Mouse (Mus musculus) lung, embryonic 14.5 days (tissue): ENCODE data around the gene Gtf3a. TPM values are rescaled to one million over a fixed set of nuclear protein-coding genes. Genes with fewer than 3 reads are reported as not detected.

ENCODE experiments used
- ATAC-seq: fragments of 200-750 bp; cut with Nextera tagmentation; 2 replicates; pipeline ENCODE4 v1.8.0; 2017; ENCODE audit warnings: mild to moderate bottlenecking, moderate TSS enrichment, moderate library complexity; ENCODE audit not compliant: insufficient read depth
- DNase-seq: peaks from one replicate; pipeline ENCODE4 v3.0.0-alpha.2; 2015
- H3K27ac ChIP-seq: fragments of 300-500 bp; sonication (generic); 2 replicates; pipeline ENCODE4 v1.5.1; 2014; ENCODE audit warnings: low read depth, mild to moderate bottlenecking, moderate library complexity
- H3K27me3 ChIP-seq: fragments of 300-500 bp; sonication (generic); 2 replicates; pipeline ENCODE4 v1.6.1; 2014; ENCODE audit warnings: low read length, control low read depth; ENCODE audit not compliant: insufficient read depth
- H3K36me3 ChIP-seq: fragments of 300-500 bp; sonication (generic); 2 replicates; pipeline ENCODE4 v1.6.1; 2014; ENCODE audit warnings: control low read depth; ENCODE audit not compliant: insufficient read depth
- H3K4me1 ChIP-seq: fragments of 300-500 bp; sonication (generic); 2 replicates; pipeline ENCODE4 v1.6.1; 2014; ENCODE audit warnings: antibody characterized with exemption, control low read depth; ENCODE audit not compliant: insufficient read depth
- H3K4me2 ChIP-seq: fragments of 300-500 bp; sonication (generic); 2 replicates; pipeline ENCODE4 v1.6.1; 2014; ENCODE audit warnings: mild to moderate bottlenecking
- H3K4me3 ChIP-seq: fragments of 300-500 bp; sonication (generic); 2 replicates; pipeline ENCODE4 v1.5.1; 2014; ENCODE audit warnings: low read depth, low read length
- H3K9ac ChIP-seq: fragments of 300-500 bp; sonication (generic); 2 replicates; pipeline ENCODE4 v1.6.1; 2014
- H3K9me3 ChIP-seq: fragments of 300-500 bp; sonication (generic); 2 replicates; pipeline ENCODE4 v1.6.1; 2016; ENCODE audit warnings: low read depth, low read length, control low read depth
- CTCF ChIP-seq: IDR thresholded peaks from 2 replicates; pipeline ENCODE4 v1.5.1; 2016; ENCODE audit warnings: antibody characterized with exemption, low read depth
- whole genome bisulfite sequencing: fragments of 180-500 bp; shearing (Covaris S2); extraction: QIAGEN DNeasy Blood & Tissue Kit; methylation state at CpG from one replicate; pipeline ENCODE4 v1.1.7; 2014; 5-methylcytosine and 5-hydroxymethylcytosine counted together
- polyA plus RNA-seq: library from polyadenylated mRNA; unstranded; fragments of >200 nt; fragmentation: Nextera tagmentation; extraction: Ambion mirVana; gene quantifications from 2 replicates; pipeline ENCODE4 v1.2.1, GENCODE M21; 2014

The Gtf3a gene
- polyA plus RNA-seq, 1 experiment from 2014 or later: 130 TPM

GRCm38 (mm10) chr5:146983216-146983615 lies 34.8 kb downstream of the Gtf3a start:
- DNase-seq (peak; percentile 84), ATAC-seq (peak; percentile 35; the same call in 1 of the 2 replicates)
- H3K36me3 ChIP-seq: no peaks in the 10 kb centered on the region
- peak; percentile 95 for TF ChIP-seq CTCF
- 7% methylated on average over 8 of the region's 8 CpGs for WGBS
- no peaks in the 10 kb centered on the region for H3K4me1 ChIP-seq
- H3K27me3 ChIP-seq: peaks cover 22% of the 10 kb centered on the region; the same call in 1 of the 2 replicates
- H3K4me3 ChIP-seq: no peak overlapping the region
- no peak overlapping the region for H3K4me2 ChIP-seq
- no peak overlapping the region for H3K9ac ChIP-seq
- H3K9me3 ChIP-seq: no peaks in the 10 kb centered on the region
- no peak overlapping the region for H3K27ac ChIP-seq

- no peak for ATAC-seq
- Histone ChIP-seq H3K4me2 (no peak overlapping the region), H3K27ac (no peak overlapping the region), H3K9ac (no peak overlapping the region), H3K36me3 (no peaks in the 10 kb centered on the region), H3K4me3 (no peak overlapping the region), H3K9me3 (no peaks in the 10 kb centered on the region), H3K27me3 (peaks cover 22% of the 10 kb centered on the region; the same call in 1 of the 2 replicates), H3K4me1 (no peaks in the 10 kb centered on the region)
- WGBS: 59% methylated on average over 21 of the region's 21 CpGs
- no peak for TF ChIP-seq CTCF
- DNase-seq: no peak
Measured at GRCm38 (mm10) chr5:146985725-146986433, 37.4 kb downstream of the Gtf3a start.

- WGBS: 73% methylated on average over 10 of the region's 10 CpGs
- ATAC-seq (no peak), DNase-seq (peak; percentile 51)
- Histone ChIP-seq H3K27ac (no peak overlapping the region), H3K27me3 (peaks cover 22% of the 10 kb centered on the region; the same call in 1 of the 2 replicates), H3K9ac (no peak overlapping the region), H3K4me1 (no peaks in the 10 kb centered on the region), H3K4me3 (no peak overlapping the region), H3K9me3 (no peaks in the 10 kb centered on the region), H3K36me3 (no peaks in the 10 kb centered on the region), H3K4me2 (no peak overlapping the region)
- no peak for TF ChIP-seq CTCF
Measured at GRCm38 (mm10) chr5:146987588-146987987, 39.1 kb downstream of the Gtf3a start.

- TF ChIP-seq CTCF: no peak
- ATAC-seq: no peak
Measured at GRCm38 (mm10) chr5:146989051-146989450, 40.6 kb downstream of the Gtf3a start.

GRCm38 (mm10) chr5:146993509-146993908 lies 45.1 kb downstream of the Gtf3a start:
- Histone ChIP-seq H3K4me2 (no peak overlapping the region), H3K27ac (no peak overlapping the region), H3K27me3 (no peaks in the 10 kb centered on the region), H3K4me1 (no peaks in the 10 kb centered on the region), H3K9me3 (no peaks in the 10 kb centered on the region), H3K4me3 (no peak overlapping the region), H3K36me3 (no peaks in the 10 kb centered on the region), H3K9ac (no peak overlapping the region)
- ATAC-seq: no peak
- WGBS: 74% methylated on average over 8 of the region's 8 CpGs
- TF ChIP-seq CTCF: no peak
- no peak for DNase-seq

More at GRCm38 (mm10) chr5:146989051-146989450, 40.6 kb downstream of the Gtf3a start:
- H3K4me2 ChIP-seq: no peak overlapping the region
- H3K4me1 ChIP-seq: no peaks in the 10 kb centered on the region
- no peaks in the 10 kb centered on the region for H3K36me3 ChIP-seq
- 59% methylated on average over 5 of the region's 5 CpGs for WGBS
- H3K27me3 ChIP-seq: peaks cover 19% of the 10 kb centered on the region; the same call in 1 of the 2 replicates
- no peak for DNase-seq
- no peak overlapping the region for H3K4me3 ChIP-seq
- H3K9me3 ChIP-seq: no peaks in the 10 kb centered on the region
- H3K27ac ChIP-seq: no peak overlapping the region
- no peak overlapping the region for H3K9ac ChIP-seq

- DNase-seq (peak; percentile 63), ATAC-seq (peak; percentile 65)
- Histone ChIP-seq H3K4me3 (no peak overlapping the region), H3K9ac (no peak overlapping the region), H3K4me2 (no peak overlapping the region), H3K4me1 (no peaks in the 10 kb centered on the region), H3K9me3 (no peaks in the 10 kb centered on the region), H3K36me3 (no peaks in the 10 kb centered on the region), H3K27me3 (no peaks in the 10 kb centered on the region), H3K27ac (no peak overlapping the region)
- TF ChIP-seq CTCF: no peak
- 20% methylated on average over 6 of the region's 6 CpGs for WGBS
Measured at GRCm38 (mm10) chr5:146994973-146995372, 46.5 kb downstream of the Gtf3a start.

GRCm38 (mm10) chr5:146996812-146997211 lies 48.4 kb downstream of the Gtf3a start:
- no peak overlapping the region for H3K4me3 ChIP-seq
- no peaks in the 10 kb centered on the region for H3K9me3 ChIP-seq
- no peak overlapping the region for H3K9ac ChIP-seq
- H3K4me1 ChIP-seq: no peaks in the 10 kb centered on the region
- 83% methylated on average over 7 of the region's 7 CpGs for WGBS
- H3K27me3 ChIP-seq: no peaks in the 10 kb centered on the region
- no peaks in the 10 kb centered on the region for H3K36me3 ChIP-seq
- H3K27ac ChIP-seq: no peak overlapping the region
- ATAC-seq (no peak), DNase-seq (no peak)
- peak; percentile 21; the same call in 1 of the 2 replicates for TF ChIP-seq CTCF
- H3K4me2 ChIP-seq: no peak overlapping the region
